9 mouse cellular contexts compared by ENCODE assay signal in the genomic region with DNA sequence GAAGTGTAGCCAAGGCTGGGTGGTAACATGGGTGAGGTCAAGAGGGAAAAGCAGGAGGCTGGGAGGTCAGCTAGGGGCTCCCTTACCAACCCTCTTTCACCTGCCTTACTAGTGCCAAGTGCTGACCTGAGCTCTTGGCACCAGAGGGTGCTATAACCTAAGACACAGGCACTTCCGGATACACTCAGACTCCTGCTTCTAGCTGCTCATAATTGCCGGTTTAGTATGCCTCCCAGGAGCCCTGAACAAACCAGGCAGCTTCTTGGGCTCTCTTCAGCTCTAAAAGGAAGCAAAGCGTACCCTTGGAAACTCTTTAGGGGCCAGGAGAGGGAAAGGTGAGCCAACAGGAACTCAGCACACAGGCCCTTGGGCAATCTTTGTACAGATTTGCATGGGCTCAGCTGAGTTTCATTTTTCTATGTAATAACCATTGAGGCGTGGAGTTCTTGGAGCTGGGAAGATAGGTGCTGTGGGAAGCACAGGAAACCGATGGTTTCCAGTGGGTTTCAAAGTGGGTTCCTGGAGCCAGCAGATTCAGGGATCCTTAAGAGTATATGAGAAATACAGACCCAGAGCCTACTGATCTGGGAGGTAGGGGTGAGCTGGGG. TPM values are rescaled to one million over a fixed set of nuclear protein-coding genes. Genes with fewer than 3 reads are reported as not detected.
DNase-seq lines count a peak whose midpoint lies in the region; ATAC-seq and TF ChIP-seq lines count a peak whose summit lies in the region.
"Had no signal": no experiment of that assay in that cellular context is flagged by ENCODE, and none has a peak within 500 bp of the region (broad histone marks: within the 10 kb centered on the region; RNA-seq: fewer than 3 reads in every experiment).

No protein-coding gene starts in this region.

- H3K27me3 ChIP-seq in CH12.LX (replicated peaks), result peaks cover 22% of the 10 kb centered on the region

- H3K4me3 ChIP-seq in CH12.LX (replicated peaks in 1 of 3; ENCODE audit: low read depth in 2 of 3, low read length in 2 of 3, poor library complexity in 1 of 3), result peak overlapping the region in 1 of 3 experiments; percentile 34
- H3K4me3 ChIP-seq in bone marrow macrophage, adult 2 months (ENCODE audit: insufficient read depth, low read length), result no peak overlapping the region
- no peak overlapping the region for H3K4me3 ChIP-seq in embryonic fibroblast, embryonic 13.5 days (ENCODE audit: insufficient read depth, low read length)
- H3K4me3 ChIP-seq in lung, adult 2 months (replicated peaks; ENCODE audit: extremely low read depth, low read depth, low read length), result no peak overlapping the region

- TF ChIP-seq RAD21 in CH12.LX (IDR thresholded peaks at IDR 0.05; ENCODE audit: low read depth, low read length), result peak; percentile 97

- intact Hi-C loops in heart, postnatal 14 days (cut with DNase I), result loop anchor here (1.0 to 10.0 kb wide), 4 partner anchors 77 to 325 kb away; a partner anchor contains a TSS

- H3K4me1 ChIP-seq in CH12.LX (ENCODE audit: control insufficient read depth in 1 of 2, insufficient read depth in 2 of 2), result peaks cover 6 to 30% of the 10 kb centered on the region in 2 experiments
- peaks cover 4% of the 10 kb centered on the region for H3K4me1 ChIP-seq in bone marrow macrophage, adult 2 months (ENCODE audit: control insufficient read depth, insufficient read depth, low read length)
- no peaks in the 10 kb centered on the region; the same call in 1 of the 2 replicates for H3K4me1 ChIP-seq in embryonic fibroblast, embryonic 13.5 days (ENCODE audit: control insufficient read depth, insufficient read depth, low read length)
- H3K4me1 ChIP-seq in lung, adult 2 months (ENCODE audit: control insufficient read depth, insufficient read depth, low read length), result no peaks in the 10 kb centered on the region

- no peak overlapping the region for H3K9ac ChIP-seq in CH12.LX (ENCODE audit: insufficient read depth, low read depth)

- peak; percentile 83 for DNase-seq in CH12.LX (ENCODE audit: extremely low read depth)
- DNase-seq in heart, postnatal 14 days, result peak; percentile 49 to 75
- peak; percentile 79 for DNase-seq in large intestine, adult 2 months (ENCODE audit: low read depth, low spot score)
- peak; percentile 39 for DNase-seq in lung, adult 2 months
- DNase-seq in thymus, postnatal 10 days (ENCODE audit: low spot score in 2 of 2), result peak; percentile 29 to 64

- WGBS in large intestine, adult 2 months, result 15% methylated on average over 5 of the region's 5 CpGs
- 29% methylated on average over 5 of the region's 5 CpGs for WGBS in lung, adult 2 months

- no peaks in the 10 kb centered on the region for H3K9me3 ChIP-seq in CH12.LX (replicated peaks; ENCODE audit: low read length)

- TF ChIP-seq EP300 in CH12.LX (IDR thresholded peaks at IDR 0.05; ENCODE audit: low read length), result no peak

- H3K36me3 ChIP-seq in CH12.LX (replicated peaks in 1 of 2; ENCODE audit: control insufficient read depth in 1 of 2, insufficient read depth in 1 of 2, low read length in 1 of 2), result no peaks in the 10 kb centered on the region

- TF ChIP-seq POLR2A in CH12.LX (IDR thresholded peaks at IDR 0.05; ENCODE audit: low read depth, low read length), result no peak
- no peak for TF ChIP-seq POLR2A in bone marrow macrophage, adult 2 months (IDR thresholded peaks at IDR 0.05; ENCODE audit: borderline replicate concordance, low read depth, low read length)
- no peak for TF ChIP-seq POLR2A in embryonic fibroblast, embryonic 13.5 days (IDR thresholded peaks at IDR 0.05; ENCODE audit: low read depth, low read length)
- TF ChIP-seq POLR2A in lung, adult 2 months (IDR thresholded peaks at IDR 0.05; ENCODE audit: borderline replicate concordance, extremely low read depth, low read depth, low read length), result no peak

- in situ Hi-C loops in CH12.LX (cut with MboI; ENCODE audit: low pct_ligation_motif_present, low pct_unique_long_range_greater_than_20kb, low sequenced_read_pairs), result loop anchor here (5.0 to 25.0 kb wide), 2 partner anchors 92 to 272 kb away; a partner anchor contains a TSS

- dilution Hi-C loops in CH12.LX (cut with MboI; ENCODE audit: extremely low pct_ligation_motif_present, extremely low pct_unique_long_range_greater_than_20kb, low sequenced_read_pairs), result no loop called here

- no peaks in the 10 kb centered on the region for H3K79me2 ChIP-seq in CH12.LX (replicated peaks; ENCODE audit: control insufficient read depth, extremely low read depth, insufficient read depth, poor library complexity, severe bottlenecking)

- peak; percentile 93 for ATAC-seq in neutrophil, adult 5-6 weeks (ENCODE audit: extremely low read depth, insufficient number of reproducible peaks, low FRiP score, poor library complexity, severe bottlenecking)

- peak overlapping the region; percentile 69 for H3K4me2 ChIP-seq in CH12.LX (ENCODE audit: insufficient read depth, low read depth, poor library complexity, severe bottlenecking)

- peak; percentile 78 to 94 for TF ChIP-seq CTCF in CH12.LX (conservative IDR thresholded peaks at IDR 0.05 in 1 of 2, IDR thresholded peaks at IDR 0.05 in 1 of 2; ENCODE audit: low read depth in 2 of 2, low read length in 2 of 2)
- TF ChIP-seq CTCF in bone marrow macrophage, adult 2 months (IDR thresholded peaks at IDR 0.05; ENCODE audit: low read depth, low read length), result peak; percentile 60
- peak; percentile 85 for TF ChIP-seq CTCF in embryonic fibroblast, embryonic 13.5 days (IDR thresholded peaks at IDR 0.05; ENCODE audit: borderline replicate concordance, insufficient read depth, low read length)
- peak; percentile 90 for TF ChIP-seq CTCF in lung, adult 2 months (IDR thresholded peaks at IDR 0.05; ENCODE audit: insufficient read depth, low read length)

- no peak overlapping the region for H3K27ac ChIP-seq in CH12.LX (ENCODE audit: insufficient read depth, low read depth)
- H3K27ac ChIP-seq in bone marrow macrophage, adult 2 months (ENCODE audit: insufficient read depth, low read depth, low read length), result no peak overlapping the region
- H3K27ac ChIP-seq in embryonic fibroblast, embryonic 13.5 days (ENCODE audit: insufficient read depth, low read length), result no peak overlapping the region
- H3K27ac ChIP-seq: macrophage had no signal

TF ChIP-seq in CH12.LX, 34 proteins besides CTCF, POLR2A, EP300 and RAD21 (continues in another document):
- 0 out of 2 replicates have a peak, but pooled peaks have one; percentile 33 for TF ChIP-seq TCF12 (IDR thresholded peaks at IDR 0.05; ENCODE audit: low read depth, low read length)
- 0 out of 2 replicates have a peak, but pooled peaks have one; percentile 27 for TF ChIP-seq HCFC1 (IDR thresholded peaks at IDR 0.05; ENCODE audit: low read depth, low read length)
- no peak for TF ChIP-seq RCOR1 (conservative IDR thresholded peaks at IDR 0.05; ENCODE audit: low read depth, low read length)
- 0 out of 2 replicates have a peak, but pooled peaks have one; percentile 9 for TF ChIP-seq ZC3H11A (IDR thresholded peaks at IDR 0.05; ENCODE audit: low read depth, low read length)
- no peak for TF ChIP-seq CHD1 (IDR thresholded peaks at IDR 0.05; ENCODE audit: low read depth, low read length)
- peak; percentile 96 for TF ChIP-seq ELF1 (IDR thresholded peaks at IDR 0.05; ENCODE audit: low read depth, low read length)
- TF ChIP-seq MXI1 (IDR thresholded peaks at IDR 0.05; ENCODE audit: low read depth, low read length), result 0 out of 2 replicates have a peak, but pooled peaks have one; percentile 31
- peak; percentile 92 for TF ChIP-seq SMC3 (IDR thresholded peaks at IDR 0.05; ENCODE audit: low read depth, low read length)
- TF ChIP-seq BHLHE40 (IDR thresholded peaks at IDR 0.05; ENCODE audit: low read depth, low read length), result 0 out of 2 replicates have a peak, but pooled peaks have one; percentile 29
- TF ChIP-seq MYC (IDR thresholded peaks at IDR 0.05; ENCODE audit: low read depth, low read length), result 0 out of 2 replicates have a peak, but pooled peaks have one; percentile 21
- no peak for TF ChIP-seq E2F4 (IDR thresholded peaks at IDR 0.05; ENCODE audit: insufficient replicate concordance, low read depth, low read length)
- peak; percentile 20; the same call in 1 of the 2 replicates for TF ChIP-seq NELFE (IDR thresholded peaks at IDR 0.05; ENCODE audit: low read depth, low read length)
- TF ChIP-seq JUN (IDR thresholded peaks at IDR 0.05; ENCODE audit: insufficient read depth, low read depth, low read length), result no peak

RNA-seq across cellular contexts. Expression of a gene that starts 1.4 kb away (rescaled TPM):
- total RNA-seq in CH12.LX (2012; rRNA removed), result not detected in 2 replicates
- not detected in 2 replicates for total RNA-seq in CH12.LX (2014; rRNA removed)
- not detected in 2 replicates for polyA plus RNA-seq in CH12.LX (2012; ENCODE audit: insufficient read length, low read depth)
- not detected in 2 replicates for polyA plus RNA-seq in bone marrow macrophage, adult 2 months (2012; ENCODE audit: insufficient read depth, insufficient read length, missing spikeins)
- polyA plus RNA-seq in embryonic fibroblast, embryonic 13.5 days (2011; ENCODE audit: insufficient read length, low read depth, missing spikeins), result not detected in 2 replicates
- not detected for total RNA-seq in heart, postnatal 14 days (2021)
- polyA plus RNA-seq in large intestine, adult 2 months (2012; rRNA removed), result not detected in 2 replicates
- polyA plus RNA-seq in lung, adult 2 months (2012; rRNA removed), result not detected in 2 replicates
- not detected in 2 replicates for total RNA-seq in neutrophil, adult 5-6 weeks (2017)
- polyA plus RNA-seq: macrophage had no signal

RNA-seq across cellular contexts. Expression of a gene that starts 19.8 kb away (rescaled TPM):
- 93.2 and 114 TPM in 2 replicates for total RNA-seq in CH12.LX (2012; rRNA removed)
- total RNA-seq in CH12.LX (2014; rRNA removed), result 179 and 187 TPM in 2 replicates
- 140 and 148 TPM in 2 replicates for polyA plus RNA-seq in CH12.LX (2012; ENCODE audit: insufficient read length, low read depth)
- 2.1 and 2.7 TPM in 2 replicates for polyA plus RNA-seq in bone marrow macrophage, adult 2 months (2012; ENCODE audit: insufficient read depth, insufficient read length, missing spikeins)
- polyA plus RNA-seq in embryonic fibroblast, embryonic 13.5 days (2011; ENCODE audit: insufficient read length, low read depth, missing spikeins), result 95.9 and 98.3 TPM in 2 replicates
- total RNA-seq in heart, postnatal 14 days (2021), result 10 to 100 TPM; 30.3 to 36.1 TPM
- 8.4 and 8.6 TPM in 2 replicates for polyA plus RNA-seq in large intestine, adult 2 months (2012; rRNA removed)
- polyA plus RNA-seq in lung, adult 2 months (2012; rRNA removed), result 7.7 and 10.2 TPM in 2 replicates
- 8.7 and 9.5 TPM in 2 replicates for total RNA-seq in neutrophil, adult 5-6 weeks (2017)

RNA-seq across cellular contexts. Expression of a gene that starts 57.9 kb away (rescaled TPM):
- 0.17 TPM in 1 of 2 replicates, not detected in the other for total RNA-seq in CH12.LX (2012; rRNA removed)
- not detected in 2 replicates for total RNA-seq in CH12.LX (2014; rRNA removed)
- polyA plus RNA-seq in CH12.LX (2012; ENCODE audit: insufficient read length, low read depth), result not detected in 2 replicates
- not detected in 2 replicates for polyA plus RNA-seq in bone marrow macrophage, adult 2 months (2012; ENCODE audit: insufficient read depth, insufficient read length, missing spikeins)
- polyA plus RNA-seq in embryonic fibroblast, embryonic 13.5 days (2011; ENCODE audit: insufficient read length, low read depth, missing spikeins), result 0.30 TPM in 1 of 2 replicates, not detected in the other
- total RNA-seq in heart, postnatal 14 days (2021), result under 1 TPM in 1 of 2 experiments, not detected in 1; 0.17 TPM
- 0.04 and 0.11 TPM in 2 replicates for polyA plus RNA-seq in large intestine, adult 2 months (2012; rRNA removed)
- 0.12 and 0.26 TPM in 2 replicates for polyA plus RNA-seq in lung, adult 2 months (2012; rRNA removed)
- total RNA-seq in neutrophil, adult 5-6 weeks (2017), result 0.35 TPM in 1 of 2 replicates, not detected in the other
- polyA plus RNA-seq: macrophage had no signal
